Comparison of ENCODE assay signal across 15 mouse cellular contexts in genomic region chr8:54975506-54975905, GRCm38 (mm10). TPM values are rescaled to one million over a fixed set of nuclear protein-coding genes. Genes with fewer than 3 reads are reported as not detected.
DNase-seq lines count a peak whose midpoint lies in the region; ATAC-seq and TF ChIP-seq lines count a peak whose summit lies in the region.
"Had no signal": no experiment of that assay in that cellular context is flagged by ENCODE, and none has a peak within 500 bp of the region (broad histone marks: within the 10 kb centered on the region; RNA-seq: fewer than 3 reads in every experiment).

No protein-coding gene starts in this region.

- no peaks in the 10 kb centered on the region for H3K9me3 ChIP-seq in forebrain, embryonic 15.5 days
- no peaks in the 10 kb centered on the region for H3K9me3 ChIP-seq in midbrain, embryonic 12.5 days
- H3K9me3 ChIP-seq: embryonic facial prominence, embryonic 15.5 days; limb, embryonic 10.5 days; liver, embryonic 15.5 days; neural tube, embryonic 13.5 days had no signal

- 5% methylated on average over 2 of the region's 2 CpGs for WGBS in forebrain, embryonic 15.5 days
- 11% methylated on average over 2 of the region's 2 CpGs for WGBS in midbrain, embryonic 12.5 days

- H3K4me1 ChIP-seq in forebrain, embryonic 15.5 days = peaks cover 17% of the 10 kb centered on the region
- peaks cover 7% of the 10 kb centered on the region for H3K4me1 ChIP-seq in midbrain, embryonic 12.5 days
- H3K4me1 ChIP-seq: embryonic facial prominence, embryonic 15.5 days; limb, embryonic 10.5 days; liver, embryonic 15.5 days had no signal

- H3K27me3 ChIP-seq in forebrain, embryonic 15.5 days = no peaks in the 10 kb centered on the region
- H3K27me3 ChIP-seq in midbrain, embryonic 12.5 days = no peaks in the 10 kb centered on the region
- H3K27me3 ChIP-seq: embryonic facial prominence, embryonic 15.5 days; liver, embryonic 15.5 days; neural tube, embryonic 13.5 days had no signal

- no peak for DNase-seq in cerebellum, adult 11-12 months
- DNase-seq in brain, embryonic 14.5 days (ENCODE audit: low read depth) = peak; percentile 91
- no peak for DNase-seq in heart, postnatal 25 days (ENCODE audit: low spot score)
- DNase-seq in heart, adult 8-10 months (ENCODE audit: low spot score) = no peak
- DNase-seq in testis, postnatal 14 days (ENCODE audit: low spot score) = no peak
- DNase-seq: adrenal gland, adult 8-10 months; thymus, adult 2 months had no signal

- no peak overlapping the region for H3K4me2 ChIP-seq in forebrain, embryonic 15.5 days (replicated peaks)
- H3K4me2 ChIP-seq in midbrain, embryonic 12.5 days (replicated peaks) = no peak overlapping the region; the same call in 1 of the 2 replicates
- H3K4me2 ChIP-seq: embryonic facial prominence, embryonic 15.5 days; heart, embryonic 11.5 days; liver, embryonic 15.5 days; neural tube, embryonic 13.5 days had no signal

- TF ChIP-seq CTCF in brain, embryonic 14.5 days (IDR thresholded peaks at IDR 0.05; ENCODE audit: borderline replicate concordance, extremely low read depth, insufficient read depth, insufficient read length) = no peak

- no peak overlapping the region; the same call in 1 of the 2 replicates for H3K27ac ChIP-seq in forebrain, embryonic 15.5 days (replicated peaks)
- no peak overlapping the region for H3K27ac ChIP-seq in midbrain, embryonic 12.5 days (replicated peaks)
- H3K27ac ChIP-seq: embryonic facial prominence, embryonic 15.5 days; limb, embryonic 10.5 days; liver, embryonic 15.5 days; neural tube, embryonic 13.5 days had no signal

- no peak overlapping the region for H3K9ac ChIP-seq in forebrain, embryonic 15.5 days (replicated peaks)
- H3K9ac ChIP-seq in midbrain, embryonic 12.5 days (replicated peaks) = no peak overlapping the region
- H3K9ac ChIP-seq: embryonic facial prominence, embryonic 15.5 days; liver, embryonic 15.5 days; neural tube, embryonic 13.5 days had no signal

- 0 out of 2 replicates have a peak, but pooled peaks have one; percentile 67 for ATAC-seq in cerebellum, adult (ENCODE audit: insufficient number of reproducible peaks, low FRiP score, low TSS enrichment)
- ATAC-seq in forebrain, embryonic 15.5 days (replicated peaks) = peak; percentile 78
- peak; percentile 91 for ATAC-seq in midbrain, embryonic 12.5 days (ENCODE audit: low FRiP score, low read depth)

- no peak for TF ChIP-seq POLR2A in brain, embryonic 14.5 days (IDR thresholded peaks at IDR 0.05; ENCODE audit: borderline replicate concordance, extremely low read depth, insufficient read depth, insufficient read length, poor library complexity, severe bottlenecking)

- intact Hi-C loops in heart, postnatal 25 days (cut with DNase I) = no loop called here

- H3K4me3 ChIP-seq in forebrain, embryonic 15.5 days = no peak overlapping the region
- no peak overlapping the region for H3K4me3 ChIP-seq in midbrain, embryonic 12.5 days
- H3K4me3 ChIP-seq: embryonic facial prominence, embryonic 15.5 days; limb, embryonic 10.5 days; liver, embryonic 15.5 days; neural tube, embryonic 13.5 days had no signal

- no peaks in the 10 kb centered on the region for H3K36me3 ChIP-seq in forebrain, embryonic 15.5 days
- no peaks in the 10 kb centered on the region for H3K36me3 ChIP-seq in midbrain, embryonic 12.5 days
- H3K36me3 ChIP-seq: embryonic facial prominence, embryonic 15.5 days; limb, embryonic 10.5 days; liver, embryonic 15.5 days; neural tube, embryonic 13.5 days had no signal

RNA-seq across cellular contexts. Expression of gene Gpm6a, which starts 20.9 kb away (rescaled TPM):
- 383 and 408 TPM in 2 replicates for polyA plus RNA-seq in brain, embryonic 14.5 days (2012; rRNA removed)
- polyA plus RNA-seq in forebrain, embryonic 15.5 days (2015; fragmentation: Nextera tagmentation; extraction: Ambion mirVana) = 599 and 667 TPM in 2 replicates
- 210 and 249 TPM in 2 replicates for polyA plus RNA-seq in midbrain, embryonic 12.5 days (2016; fragmentation: Nextera tagmentation; extraction: Ambion mirVana)
- total RNA-seq in heart, postnatal 25 days (2021) = 10 to 100 TPM; 10.4 to 12.9 TPM
- total RNA-seq in heart, adult 8-10 months (2022) = 10 to 100 TPM in 3 of 4 experiments, 1 to 10 TPM in 1; 6.5 to 13.2 (median 10.4) TPM
